Mouse (Mus musculus) CH12.LX (cell line): ENCODE results near the gene Nxnl2.
"Not testable (repeated sequence)": the region's sequence is repeated elsewhere in the genome, so short reads cannot be mapped to it uniquely, and the experiment has no call there.

Source experiments
- IRF4 ChIP-seq: IDR thresholded peaks from 2 replicates; pipeline ENCODE4 v1.6.1; 2014; ENCODE audit warnings: low read depth, mild to moderate bottlenecking, inconsistent platforms, low read length, improper control_type of control experiment
- MXI1 ChIP-seq: IDR thresholded peaks from 2 replicates; pipeline ENCODE4 v1.6.1; 2011; ENCODE audit warnings: mild to moderate bottlenecking, low read depth, low read length, improper control_type of control experiment
- POLR2A ChIP-seq: IDR thresholded peaks from 2 replicates; pipeline ENCODE4 v1.6.1; 2011; ENCODE audit warnings: low read depth, mild to moderate bottlenecking, improper control_type of control experiment, low read length

DNA sequence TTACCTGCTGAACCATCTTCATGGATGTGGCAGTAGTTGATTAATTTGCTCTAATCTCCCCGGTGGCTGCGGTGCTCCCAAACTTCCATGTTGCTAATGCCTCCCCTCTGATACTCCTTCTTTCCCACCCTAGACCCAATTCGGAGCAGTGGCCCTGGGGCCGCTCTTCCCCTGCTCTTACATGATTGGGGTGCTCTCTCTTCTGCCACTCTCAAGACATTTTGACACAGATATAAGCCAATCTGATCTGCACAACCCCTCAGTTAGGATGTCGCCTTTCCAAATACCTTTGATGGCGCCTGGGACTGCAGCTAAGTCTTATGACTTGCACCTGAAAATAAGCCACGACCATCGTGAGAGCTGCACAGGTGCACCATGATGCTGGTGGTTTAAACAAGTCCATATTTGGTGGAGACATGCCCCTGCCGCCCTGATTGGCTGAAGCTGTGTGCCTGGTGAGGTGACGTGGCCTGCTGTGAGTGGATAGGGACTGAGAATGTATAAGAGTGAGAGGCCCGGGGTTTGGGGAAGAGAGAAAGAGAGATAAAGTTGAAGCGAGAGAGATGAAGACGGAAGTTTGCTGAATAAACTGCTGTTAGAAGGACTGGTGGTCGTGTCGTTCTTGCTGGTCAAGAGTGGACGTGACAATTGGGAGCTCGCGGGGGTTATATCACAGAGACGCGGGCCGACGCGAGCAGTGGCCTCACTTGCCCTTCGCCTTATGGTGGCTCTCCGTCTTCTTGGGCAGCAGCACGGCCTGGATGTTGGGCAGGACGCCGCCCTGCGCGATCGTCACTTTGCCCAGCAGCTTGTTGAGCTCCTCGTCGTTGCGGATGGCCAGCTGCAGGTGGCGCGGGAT is 31.4 kb downstream of the Nxnl2 start:
- not testable (repeated sequence) for TF ChIP-seq IRF4, POLR2A, MXI1
